Mouse (Mus musculus) kidney, postnatal 10 days (tissue): ENCODE data around the gene Zswim3.

Source experiments
- DNase-seq: peaks from one replicate; pipeline ENCODE4 v3.0.0; 2021; ENCODE audit warnings: mixed read lengths

Gene Zswim3

DNA sequence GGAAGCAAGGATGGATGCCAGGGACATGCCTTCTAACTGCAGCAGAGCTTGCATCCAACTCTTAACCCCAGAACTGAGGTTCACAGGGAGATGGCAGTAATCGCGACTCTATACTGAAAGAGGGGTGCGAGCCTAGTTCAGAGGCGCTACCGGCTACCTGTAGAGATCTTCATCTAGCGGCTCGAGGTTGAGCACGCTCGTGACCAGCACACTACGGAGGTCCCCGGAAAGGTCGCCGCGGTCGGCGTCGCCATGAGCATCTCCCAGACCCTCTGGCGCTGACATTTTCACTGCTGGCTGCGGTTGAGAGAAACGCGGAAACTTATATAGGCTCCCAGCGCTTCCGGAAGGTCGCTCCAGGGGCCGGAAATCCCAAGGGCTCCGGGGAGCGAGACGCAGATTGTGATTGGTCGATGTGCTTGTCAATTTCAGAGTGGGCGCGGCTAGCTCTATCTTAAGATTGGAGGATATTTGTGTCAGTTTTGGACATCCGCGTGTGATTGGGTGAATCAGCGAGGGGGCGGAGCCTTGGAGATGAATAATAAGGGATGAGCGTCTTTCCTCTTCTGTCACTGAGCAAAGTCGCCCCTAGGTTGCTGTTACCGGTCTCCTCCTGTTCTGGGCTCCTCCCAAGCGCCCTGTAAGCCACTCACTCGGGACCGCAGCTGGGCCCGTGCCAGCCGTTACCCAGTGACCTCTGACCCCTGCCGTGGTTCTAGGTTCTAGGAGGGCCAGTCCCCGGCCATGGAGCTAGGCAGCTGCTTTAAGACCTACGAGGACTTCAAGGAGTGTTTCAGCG, at the start of gene Zswim3, which contains the start of gene Acot8:
Zswim3 (plus strand) TSS at position 566 of the 799 bp plus-strand sequence.
Acot8 (minus strand) TSS at position 350 of the 799 bp plus-strand sequence.
- DNase-seq = peak; percentile 98

DNA sequence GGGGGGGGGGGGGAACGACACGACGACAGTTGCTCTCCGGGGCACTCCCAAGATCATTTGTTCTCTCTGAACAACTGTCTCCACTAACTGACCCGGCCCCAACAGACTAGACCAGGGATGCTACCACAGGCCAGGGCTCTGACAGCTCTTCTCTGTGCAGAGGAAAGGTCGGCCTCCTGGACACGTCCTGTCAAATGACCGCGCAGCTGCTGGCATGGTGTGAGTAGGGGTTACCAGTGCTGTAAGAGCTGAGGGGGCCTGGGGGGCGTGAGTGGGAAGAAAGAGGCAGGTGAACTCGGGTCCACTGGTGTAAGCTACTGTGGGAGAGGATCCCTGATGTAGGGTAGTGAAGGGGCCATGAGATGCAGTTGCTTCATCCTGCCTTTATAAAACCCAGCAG, 47.1 kb upstream of the Zswim3 start:
- no peak for DNase-seq

GRCm38 (mm10) chr2:164758692-164759091, 46.2 kb upstream of the Zswim3 start:
- no peak for DNase-seq

DNA sequence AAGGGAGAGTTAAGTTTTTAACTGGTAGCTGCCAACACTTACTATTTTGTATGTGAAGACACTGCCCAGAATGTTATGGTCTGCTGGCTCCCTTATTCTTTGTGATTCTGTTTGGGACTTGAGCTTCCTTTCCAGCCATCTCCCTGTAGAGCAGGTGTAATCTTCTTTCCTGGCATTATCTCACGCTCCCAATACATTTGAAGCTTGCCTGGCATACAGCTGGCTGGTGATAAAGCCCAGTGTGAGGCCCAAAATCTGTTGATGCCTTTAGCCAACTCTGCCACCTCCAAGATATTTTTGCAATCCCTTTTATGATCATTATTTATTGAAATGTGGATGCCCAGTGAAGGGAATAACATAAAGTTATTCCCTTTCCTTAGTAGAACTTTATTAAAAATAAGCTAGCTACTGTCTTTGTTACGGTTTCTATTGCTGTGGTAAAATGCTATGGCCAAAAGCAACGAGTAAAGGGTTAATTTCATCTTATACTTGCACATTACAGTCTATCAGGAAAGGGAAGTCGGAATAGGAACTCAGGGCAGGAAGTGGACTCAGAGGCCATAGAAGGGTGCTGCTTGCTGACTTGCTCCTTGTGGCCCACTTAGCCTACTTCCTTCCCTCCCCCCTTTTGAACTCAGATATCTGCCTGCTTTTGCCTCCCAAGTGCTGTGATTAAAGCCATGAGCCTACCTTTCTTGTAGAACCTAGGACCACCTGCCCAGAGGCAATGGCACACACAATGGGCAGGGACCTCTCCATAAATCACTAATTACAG, 44.7 kb upstream of the Zswim3 start:
- DNase-seq = no peak

- no peak for DNase-seq
Observed at GRCm38 (mm10) chr2:164761502-164761901, 43.4 kb upstream of the Zswim3 start.

DNA sequence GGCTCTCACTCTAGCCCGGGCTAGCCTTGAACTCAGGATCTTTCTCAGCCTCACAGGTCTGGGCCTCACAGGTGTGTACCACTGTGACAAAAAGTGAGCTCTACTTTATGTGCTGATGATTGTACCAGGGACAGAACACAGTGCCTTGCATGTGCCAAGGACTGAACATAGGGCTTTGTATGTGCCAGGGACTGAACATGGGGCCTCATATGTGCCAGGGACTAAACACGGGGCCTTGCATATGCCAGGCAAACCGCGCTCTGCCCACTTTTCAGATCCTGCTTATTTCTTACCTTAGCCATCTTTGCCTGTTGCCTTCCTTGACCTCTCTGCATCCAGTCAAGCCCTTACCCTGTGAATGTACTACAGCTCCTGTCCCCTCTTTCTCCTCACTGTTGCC, 42.9 kb upstream of the Zswim3 start:
- no peak for DNase-seq

GRCm38 (mm10) chr2:164762593-164762992, 42.3 kb upstream of the Zswim3 start:
- DNase-seq = no peak

GRCm38 (mm10) chr2:164765841-164766240, 39.1 kb upstream of the Zswim3 start:
- DNase-seq = no peak

GRCm38 (mm10) chr2:164767812-164768540, 36.9 kb upstream of the Zswim3 start:
- DNase-seq = no peak

GRCm38 (mm10) chr2:164769258-164770037, 35.5 kb upstream of the Zswim3 start, which contains the start of gene Ube2c:
Gene Ube2c, plus strand, starts transcription at chr2:164769898.
- DNase-seq = peak; percentile 99

- no peak for DNase-seq
Observed at GRCm38 (mm10) chr2:164770279-164770678, 34.6 kb upstream of the Zswim3 start.

DNA sequence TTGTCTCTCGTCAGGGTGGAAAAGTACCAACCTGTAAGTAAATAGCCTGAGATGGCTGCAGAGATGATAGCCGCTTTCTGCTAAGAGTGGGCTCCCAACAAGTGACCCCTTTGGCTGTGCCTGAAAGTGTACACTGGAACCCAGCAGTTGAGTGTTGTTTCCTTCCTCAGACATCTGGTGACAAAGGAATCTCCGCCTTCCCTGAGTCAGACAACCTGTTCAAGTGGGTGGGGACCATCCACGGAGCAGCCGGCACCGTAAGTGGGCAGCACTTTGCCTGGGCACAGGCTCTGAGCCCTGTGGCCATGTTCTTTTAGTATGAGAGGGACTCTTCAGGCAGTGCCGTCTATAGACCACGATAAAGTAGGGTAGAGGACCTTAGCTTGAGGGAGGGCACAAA, 33.8 kb upstream of the Zswim3 start:
- no peak for DNase-seq

DNA sequence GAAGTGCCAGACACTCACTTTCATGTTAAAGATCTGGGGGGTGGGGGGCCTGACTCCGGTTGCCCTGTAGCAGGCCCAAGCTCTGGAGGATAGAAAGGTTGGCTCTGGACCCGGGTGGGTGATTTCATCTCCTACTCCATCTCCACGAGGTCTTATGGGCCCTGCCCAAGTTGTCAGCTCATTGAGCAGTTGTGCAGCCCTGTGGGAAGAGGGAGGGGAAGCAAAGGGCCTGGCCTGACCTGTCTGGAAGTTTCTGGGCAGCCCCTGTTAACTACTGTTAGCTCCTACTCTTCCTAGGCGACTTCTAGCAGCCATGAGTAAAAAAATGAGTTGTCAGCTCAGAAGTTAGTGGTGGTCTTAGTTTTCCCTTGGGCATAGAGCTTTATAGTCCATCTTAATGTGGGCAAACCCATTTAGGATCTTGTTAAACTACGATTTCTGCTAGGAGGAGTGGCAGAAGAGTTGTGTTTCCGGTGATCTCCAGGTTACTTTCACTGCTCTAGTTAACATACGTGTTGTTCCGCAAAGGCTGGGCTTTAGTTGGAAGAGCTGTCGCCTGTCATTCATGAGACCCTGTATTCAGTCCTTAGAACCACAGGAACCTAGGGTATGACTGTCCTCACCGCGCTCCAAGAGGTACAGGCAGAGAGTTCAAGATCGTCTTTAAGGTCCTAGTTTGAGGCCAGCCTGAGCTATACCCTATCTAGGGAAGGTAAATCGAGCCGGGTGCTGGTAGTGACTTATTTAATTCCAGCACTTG, 31.5 kb upstream of the Zswim3 start:
- DNase-seq = no peak

GRCm38 (mm10) chr2:164773989-164774364, 30.9 kb upstream of the Zswim3 start:
- no peak for DNase-seq

DNA sequence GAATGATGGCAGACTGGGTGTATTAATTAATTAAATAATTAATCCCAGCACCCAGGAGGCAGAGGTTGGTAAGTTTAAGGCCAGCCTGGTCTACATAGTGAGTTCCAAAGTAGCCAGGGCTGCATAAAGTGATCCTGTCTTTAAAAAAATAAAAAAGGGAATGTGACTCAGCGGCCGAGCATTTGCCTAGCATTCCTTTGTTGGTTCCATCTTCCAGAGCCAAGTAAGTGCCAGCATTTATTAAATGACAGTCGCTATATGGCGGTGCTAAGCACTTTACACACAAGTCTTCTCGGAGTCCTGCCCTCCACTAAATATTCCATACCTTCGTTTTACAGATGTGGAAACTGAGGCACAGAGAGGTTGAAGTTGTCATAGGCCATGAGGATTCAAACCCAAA, 28.8 kb upstream of the Zswim3 start:
- no peak for DNase-seq

DNA sequence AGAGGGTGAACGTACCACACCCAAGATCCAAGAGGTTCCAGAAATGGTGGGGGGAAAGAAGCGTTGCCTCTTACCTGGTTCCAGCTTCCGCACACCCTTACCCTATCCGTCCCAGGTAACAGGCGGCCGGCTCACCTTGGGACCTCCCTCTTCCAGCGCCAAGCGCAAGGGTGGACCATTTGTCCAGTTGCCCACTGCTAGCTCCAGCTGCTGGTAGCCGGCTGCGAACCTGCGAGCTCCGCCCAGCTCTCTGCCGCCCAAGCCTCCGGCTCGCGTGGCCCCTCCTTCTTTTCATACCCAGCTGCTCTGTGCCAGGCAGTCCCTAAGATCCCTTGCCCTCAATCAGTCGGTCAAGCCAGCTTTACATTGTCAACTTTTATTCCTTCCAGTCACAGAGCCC, 28.1 kb upstream of the Zswim3 start:
- no peak for DNase-seq

DNA sequence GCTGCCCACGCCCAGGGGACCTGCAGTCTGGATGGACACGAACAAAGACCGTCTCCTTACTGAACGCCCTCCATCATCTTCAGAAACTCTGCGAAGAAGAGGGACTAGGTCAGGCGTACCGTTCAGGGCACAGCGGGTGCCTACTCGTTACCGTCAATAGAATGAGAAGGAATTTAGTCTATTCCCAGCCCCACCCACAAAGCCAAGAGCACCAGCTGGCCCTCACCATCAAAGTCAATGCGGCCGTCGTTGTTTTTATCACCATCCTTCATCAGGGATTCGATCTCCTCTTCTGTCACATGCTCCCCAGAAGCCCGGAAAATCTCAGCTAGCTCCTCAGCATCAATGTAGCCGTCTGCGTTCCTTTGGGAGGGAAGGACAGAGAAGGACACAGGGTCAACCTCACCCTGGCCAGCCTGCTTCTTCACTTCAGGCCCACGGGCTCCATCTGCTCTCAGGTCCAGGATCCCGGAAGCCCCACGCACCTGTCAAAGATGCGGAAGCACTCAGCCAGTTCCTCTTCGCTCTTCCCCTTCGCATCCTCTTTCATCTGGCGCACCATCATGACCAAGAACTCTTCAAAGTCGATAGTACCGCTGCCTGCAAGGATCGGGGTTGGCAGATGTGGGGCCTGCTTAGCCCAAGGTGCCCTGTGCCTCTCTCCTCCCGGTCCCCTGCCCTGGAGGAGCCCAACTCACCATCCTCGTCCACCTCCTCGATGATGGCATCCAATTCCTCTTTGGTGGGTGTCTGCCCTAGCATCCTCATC, 27.5 kb upstream of the Zswim3 start:
- DNase-seq = no peak

- DNase-seq = no peak
Observed at GRCm38 (mm10) chr2:164778015-164778287, 26.9 kb upstream of the Zswim3 start.

DNA sequence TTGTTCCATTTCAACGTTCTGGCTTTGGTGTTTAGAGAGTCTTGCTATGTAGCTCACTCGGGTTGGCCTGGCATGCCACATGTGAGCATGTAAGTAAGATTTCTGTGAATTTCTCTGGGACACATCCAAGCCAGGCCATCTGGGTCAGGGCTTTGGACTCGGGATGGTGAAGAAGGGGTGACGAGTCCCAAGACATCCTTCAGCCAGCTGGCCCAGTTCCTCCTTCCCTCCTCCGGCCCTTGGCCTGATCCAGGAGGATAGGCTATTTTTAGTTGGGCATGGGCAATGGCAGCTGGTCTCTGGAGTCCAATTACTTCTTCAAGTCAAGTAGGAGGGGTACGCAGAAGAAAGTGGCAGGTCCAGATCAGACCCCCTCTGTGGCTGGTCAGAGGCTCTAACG, 26.1 kb upstream of the Zswim3 start:
- no peak for DNase-seq

DNA sequence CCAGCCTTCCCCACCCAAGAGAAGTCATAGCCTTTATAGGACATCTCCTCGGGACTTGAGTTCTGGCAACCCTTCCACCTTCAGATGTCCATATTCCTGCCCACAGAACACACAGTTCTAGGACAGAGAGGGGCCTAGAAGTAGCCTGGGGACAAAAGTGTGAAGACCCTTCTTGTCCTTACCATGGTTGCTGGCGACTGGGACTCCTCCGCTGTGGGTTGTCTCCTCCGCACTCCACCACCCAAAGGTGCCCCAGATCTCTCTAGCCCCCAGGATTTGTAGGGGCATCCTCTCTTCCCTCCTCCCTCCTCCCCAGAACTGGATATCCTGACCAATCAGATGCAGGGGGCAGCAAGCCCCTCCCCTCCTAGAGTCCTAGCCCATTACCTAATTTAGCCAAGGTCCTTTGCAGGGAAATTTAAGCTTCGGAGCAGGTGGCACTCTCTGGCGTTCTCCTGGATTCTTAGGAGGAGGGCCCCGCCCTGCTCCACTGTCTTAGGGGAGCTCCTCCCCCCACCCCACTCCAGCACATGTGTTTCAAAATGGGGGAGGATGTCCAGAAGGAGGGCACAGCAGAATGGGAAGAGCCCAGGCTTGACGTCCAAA, 25.3 kb upstream of the Zswim3 start, which contains the start of gene Tnnc2:
Tnnc2 (minus strand) TSS at position 487 of the 606 bp plus-strand sequence.
- DNase-seq = no peak

- DNase-seq = no peak
Observed at GRCm38 (mm10) chr2:164781876-164782275, 23.0 kb upstream of the Zswim3 start.
